8 mouse cellular contexts compared by ENCODE assay signal in genomic region chr3:79542585-79542984, GRCm38 (mm10). TPM values are rescaled to one million over a fixed set of nuclear protein-coding genes. Genes with fewer than 3 reads are reported as not detected.
A peak's percentile ranks its signal among the peaks of the same experiment; 100 is the strongest.
DNase-seq lines count a peak whose midpoint lies in the region; ATAC-seq and TF ChIP-seq lines count a peak whose summit lies in the region.

No protein-coding gene starts in this region.

- no peaks in the 10 kb centered on the region for H3K27me3 ChIP-seq in heart, embryonic 11.5 days (ENCODE audit: control insufficient read depth, insufficient read depth, low read length)
- no peaks in the 10 kb centered on the region for H3K27me3 ChIP-seq in intestine, embryonic 15.5 days (replicated peaks)
- no peaks in the 10 kb centered on the region for H3K27me3 ChIP-seq in forebrain, embryonic 16.5 days (replicated peaks; ENCODE audit: control insufficient read depth, insufficient read depth, low read length)

- no peak overlapping the region for H3K4me2 ChIP-seq in heart, embryonic 11.5 days
- no peak overlapping the region for H3K4me2 ChIP-seq in intestine, embryonic 15.5 days (replicated peaks)
- H3K4me2 ChIP-seq in forebrain, embryonic 16.5 days (ENCODE audit: low read length) = no peak overlapping the region

- no peak for DNase-seq in heart, adult 18-20 months
- DNase-seq in gastrocnemius, adult 8-10 months (ENCODE audit: low spot score in 2 of 2) = no peak
- DNase-seq in left cerebral cortex, postnatal 25 days (ENCODE audit: low spot score in 2 of 2) = no peak

- TF ChIP-seq CTCF in bone marrow, adult 2 months (IDR thresholded peaks at IDR 0.05; ENCODE audit: control insufficient read depth, insufficient read depth, low read length) = peak; percentile 10; the same call in 1 of the 2 replicates

- peak; percentile 68 for ATAC-seq in heart, embryonic 11.5 days (replicated peaks; ENCODE audit: insufficient number of reproducible peaks, low FRiP score, low TSS enrichment)
- peak; percentile 92 for ATAC-seq in intestine, embryonic 15.5 days
- peak; percentile 96 for ATAC-seq in megakaryocyte, adult 5-6 weeks (ENCODE audit: poor library complexity, severe bottlenecking)
- ATAC-seq in forebrain, embryonic 16.5 days = no peak

- WGBS in heart, embryonic 11.5 days (ENCODE audit: insufficient replicate concordance) = 27% methylated on average over 6 of the region's 6 CpGs
- 9% methylated on average over 6 of the region's 6 CpGs for WGBS in bone marrow, adult 2 months
- 23% methylated on average over 6 of the region's 6 CpGs for WGBS in intestine, embryonic 15.5 days
- WGBS in forebrain, embryonic 16.5 days = 52% methylated on average over 6 of the region's 6 CpGs

- H3K4me3 ChIP-seq in heart, embryonic 11.5 days (ENCODE audit: low read depth, low read length) = no peak overlapping the region
- no peak overlapping the region for H3K4me3 ChIP-seq in bone marrow, adult 2 months (replicated peaks; ENCODE audit: control insufficient read depth, low read depth, low read length)
- no peak overlapping the region for H3K4me3 ChIP-seq in intestine, embryonic 15.5 days (replicated peaks)
- H3K4me3 ChIP-seq in forebrain, embryonic 16.5 days (replicated peaks; ENCODE audit: low read length) = no peak overlapping the region

- H3K27ac ChIP-seq in heart, embryonic 11.5 days (ENCODE audit: low read depth, low read length) = no peak overlapping the region
- no peak overlapping the region for H3K27ac ChIP-seq in bone marrow, adult 2 months (ENCODE audit: control insufficient read depth, insufficient read depth, low read depth, low read length, poor library complexity)
- H3K27ac ChIP-seq in intestine, embryonic 15.5 days = no peak overlapping the region
- no peak overlapping the region for H3K27ac ChIP-seq in forebrain, embryonic 16.5 days (ENCODE audit: low read length)

- H3K9ac ChIP-seq in heart, embryonic 11.5 days (ENCODE audit: low read depth, low read length) = no peak overlapping the region
- no peak overlapping the region for H3K9ac ChIP-seq in intestine, embryonic 15.5 days
- H3K9ac ChIP-seq in forebrain, embryonic 16.5 days (replicated peaks; ENCODE audit: low read depth, low read length) = no peak overlapping the region

- TF ChIP-seq POLR2A in bone marrow, adult 2 months (IDR thresholded peaks at IDR 0.05; ENCODE audit: borderline replicate concordance, control insufficient read depth, low read depth, low read length) = no peak

- intact Hi-C loops in left cerebral cortex, postnatal 25 days (cut with DNase I) = no loop called here

- H3K9me3 ChIP-seq in heart, embryonic 11.5 days (replicated peaks; ENCODE audit: control insufficient read depth, low read length) = no peaks in the 10 kb centered on the region
- H3K9me3 ChIP-seq in intestine, embryonic 15.5 days = no peaks in the 10 kb centered on the region
- no peaks in the 10 kb centered on the region for H3K9me3 ChIP-seq in forebrain, embryonic 16.5 days (ENCODE audit: control insufficient read depth, low read length)

- H3K36me3 ChIP-seq in heart, embryonic 11.5 days (ENCODE audit: control insufficient read depth, insufficient read depth, low read length) = no peaks in the 10 kb centered on the region
- H3K36me3 ChIP-seq in intestine, embryonic 15.5 days = no peaks in the 10 kb centered on the region
- H3K36me3 ChIP-seq in forebrain, embryonic 16.5 days (ENCODE audit: control insufficient read depth, insufficient read depth) = no peaks in the 10 kb centered on the region

- peaks cover 8% of the 10 kb centered on the region for H3K4me1 ChIP-seq in heart, embryonic 11.5 days (ENCODE audit: control insufficient read depth, insufficient read depth, low read length)
- H3K4me1 ChIP-seq in bone marrow, adult 2 months (ENCODE audit: control insufficient read depth, insufficient read depth, low read length) = peaks cover 3% of the 10 kb centered on the region; the same call in 1 of the 2 replicates
- peaks cover 6% of the 10 kb centered on the region; the same call in 1 of the 2 replicates for H3K4me1 ChIP-seq in intestine, embryonic 15.5 days (replicated peaks)
- H3K4me1 ChIP-seq in forebrain, embryonic 16.5 days (replicated peaks; ENCODE audit: control insufficient read depth, insufficient read depth, low read length) = no peaks in the 10 kb centered on the region

RNA-seq across cellular contexts. Expression of gene Fnip2, which starts 25.0 kb away (rescaled TPM):
- polyA plus RNA-seq in heart, embryonic 11.5 days (2014; fragmentation: Nextera tagmentation; extraction: Ambion mirVana) = 5.0 and 6.2 TPM in 2 replicates
- 10 to 100 TPM; 24.7 to 24.8 TPM for total RNA-seq in heart, adult 18-20 months (2021)
- 8.4 and 10.8 TPM in 2 replicates for polyA plus RNA-seq in bone marrow, adult 2 months (2011; ENCODE audit: insufficient read depth, insufficient read length, low replicate concordance, missing spikeins)
- polyA plus RNA-seq in intestine, embryonic 15.5 days (2015; fragmentation: Nextera tagmentation; extraction: Ambion mirVana) = 3.3 and 3.9 TPM in 2 replicates
- 17.9 and 21.3 TPM in 2 replicates for total RNA-seq in megakaryocyte, adult 5-6 weeks (2015)
- 16.4 and 17.1 TPM in 2 replicates for total RNA-seq in megakaryocyte, adult 5-6 weeks (2017)
- 1 to 10 TPM; 2.8 to 4.3 (median 3.3) TPM for total RNA-seq in gastrocnemius, adult 8-10 months (2022)
- polyA plus RNA-seq in forebrain, embryonic 16.5 days (2015; fragmentation: Nextera tagmentation; extraction: Ambion mirVana) = 4.0 and 5.7 TPM in 2 replicates
- total RNA-seq in left cerebral cortex, postnatal 25 days (2021) = 10 to 100 TPM; 15.9 to 19.8 TPM

RNA-seq across cellular contexts. Expression of gene Ppid, which starts 48.6 kb away (rescaled TPM):
- 130 and 133 TPM in 2 replicates for polyA plus RNA-seq in heart, embryonic 11.5 days (2014; fragmentation: Nextera tagmentation; extraction: Ambion mirVana)
- 10 to 100 TPM; 41.9 to 43.6 TPM for total RNA-seq in heart, adult 18-20 months (2021)
- polyA plus RNA-seq in bone marrow, adult 2 months (2011; ENCODE audit: insufficient read depth, insufficient read length, low replicate concordance, missing spikeins) = 54.4 and 65.4 TPM in 2 replicates
- 148 and 164 TPM in 2 replicates for polyA plus RNA-seq in intestine, embryonic 15.5 days (2015; fragmentation: Nextera tagmentation; extraction: Ambion mirVana)
- total RNA-seq in megakaryocyte, adult 5-6 weeks (2015) = 61.9 and 62.0 TPM in 2 replicates
- total RNA-seq in megakaryocyte, adult 5-6 weeks (2017) = 80.3 and 85.5 TPM in 2 replicates
- total RNA-seq in gastrocnemius, adult 8-10 months (2022) = 10 to 100 TPM; 37.5 to 50.4 (median 42.6) TPM
- polyA plus RNA-seq in forebrain, embryonic 16.5 days (2015; fragmentation: Nextera tagmentation; extraction: Ambion mirVana) = 161 and 169 TPM in 2 replicates
- total RNA-seq in left cerebral cortex, postnatal 25 days (2021) = 10 to 100 TPM; 66.5 to 72.3 TPM
